Mouse (Mus musculus) thymus, adult 2 months (tissue): ENCODE measurements at regions not wholly inside any gene's neighbourhood (a gene's known extent, or its start where the extent isn't known, plus 50 kb on each side); places are given as distances from the start of the nearest gene placed in this dataset.

ENCODE experiments used
- CTCF ChIP-seq: fragments of 200-500 bp; IDR thresholded peaks from 2 replicates; pipeline ENCODE4 v1.5.1; 2012; ENCODE audit warnings: mild to moderate bottlenecking, control low read depth, low read length, moderate library complexity, borderline replicate concordance; ENCODE audit not compliant: control insufficient read depth, poor library complexity, insufficient read depth; ENCODE audit errors: extremely low read depth
- POLR2A ChIP-seq: fragments of 200-500 bp; IDR thresholded peaks from 2 replicates; pipeline ENCODE4 v1.6.1; 2012; ENCODE audit warnings: mild to moderate bottlenecking, low read length, control low read depth, moderate library complexity; ENCODE audit not compliant: control insufficient read depth, poor library complexity, insufficient read depth; ENCODE audit errors: extremely low read depth

DNA sequence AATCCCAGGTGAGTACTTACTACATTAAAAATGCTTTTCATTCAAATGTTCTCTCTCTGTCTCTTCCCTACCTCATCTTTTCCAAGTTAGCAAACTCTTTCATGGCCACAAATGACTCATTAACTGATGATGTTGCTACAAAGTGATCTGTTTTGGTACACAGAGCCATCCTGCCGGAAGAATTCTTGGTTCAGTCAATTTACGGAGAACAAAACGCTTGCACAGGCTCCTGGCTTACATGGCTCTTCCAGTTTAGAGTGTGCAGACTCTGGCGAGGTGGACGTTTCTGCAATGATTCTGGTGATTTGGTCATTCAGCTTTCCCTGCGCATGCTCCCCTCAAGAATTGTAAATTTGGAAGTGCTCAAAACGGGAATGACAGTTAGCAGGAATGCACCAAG, 131.4 kb upstream of the Sel1l start:
- TF ChIP-seq CTCF (no peak), POLR2A (no peak)
